Mouse (Mus musculus) heart, embryonic 15.5 days (tissue): Measurements from ENCODE around the gene Samm50. TPM values are rescaled to one million over a fixed set of nuclear protein-coding genes. Genes with fewer than 3 reads are reported as not detected.

Source experiments
- ATAC-seq: fragments of 200-750 bp; cut with Nextera tagmentation; replicated peaks from 2 replicates; pipeline ENCODE4 v1.8.0; 2017; ENCODE audit warnings: low read depth, moderate TSS enrichment; ENCODE audit not compliant: insufficient number of reproducible peaks, insufficient read depth, low FRiP score
- H3K27ac ChIP-seq: fragments of 300-500 bp; sonication (generic); 2 replicates; pipeline ENCODE4 v1.5.1; 2015; ENCODE audit warnings: mild to moderate bottlenecking, inconsistent platforms
- H3K27me3 ChIP-seq: fragments of 300-500 bp; sonication (generic); 2 replicates; pipeline ENCODE4 v1.6.1; 2015; ENCODE audit warnings: inconsistent platforms
- H3K36me3 ChIP-seq: fragments of 300-500 bp; sonication (generic); 2 replicates; pipeline ENCODE4 v1.6.1; 2015; ENCODE audit warnings: mild to moderate bottlenecking, inconsistent platforms
- H3K4me1 ChIP-seq: fragments of 300-500 bp; sonication (generic); replicated peaks from 2 replicates; pipeline ENCODE4 v1.6.1; 2015; ENCODE audit warnings: inconsistent platforms
- H3K4me2 ChIP-seq: fragments of 300-500 bp; sonication (generic); 2 replicates; pipeline ENCODE4 v1.6.1; 2015; ENCODE audit warnings: inconsistent platforms, mild to moderate bottlenecking, moderate library complexity
- H3K4me3 ChIP-seq: fragments of 300-500 bp; sonication (generic); 2 replicates; pipeline ENCODE4 v1.5.1; 2015; ENCODE audit warnings: mild to moderate bottlenecking, inconsistent platforms
- H3K9ac ChIP-seq: fragments of 300-500 bp; sonication (generic); 2 replicates; pipeline ENCODE4 v1.6.1; 2015; ENCODE audit warnings: mild to moderate bottlenecking, inconsistent platforms
- H3K9me3 ChIP-seq: fragments of 300-500 bp; sonication (generic); replicated peaks from 2 replicates; pipeline ENCODE4 v1.6.1; 2016; ENCODE audit warnings: inconsistent platforms
- WGBS: fragments of 180-500 bp; shearing (Covaris S2); methylation state at CpG from one replicate; pipeline ENCODE4 v1.1.7; 2015; ENCODE audit warnings: mixed read lengths; 5-methylcytosine and 5-hydroxymethylcytosine counted together
- microRNA-seq: library from miRNA; unstranded; fragments of <30 nt; microRNA quantifications from one replicate; pipeline ENCODE4, GENCODE M21; 2016
- polyA plus RNA-seq: library from polyadenylated mRNA; unstranded; fragments of >200 nt; fragmentation: Nextera tagmentation; extraction: Ambion mirVana; gene quantifications from 2 replicates; pipeline ENCODE4 v1.2.1, GENCODE M21; 2015

Gene Samm50
- polyA plus RNA-seq, 1 experiment from 2014 or later = 124 TPM

DNA sequence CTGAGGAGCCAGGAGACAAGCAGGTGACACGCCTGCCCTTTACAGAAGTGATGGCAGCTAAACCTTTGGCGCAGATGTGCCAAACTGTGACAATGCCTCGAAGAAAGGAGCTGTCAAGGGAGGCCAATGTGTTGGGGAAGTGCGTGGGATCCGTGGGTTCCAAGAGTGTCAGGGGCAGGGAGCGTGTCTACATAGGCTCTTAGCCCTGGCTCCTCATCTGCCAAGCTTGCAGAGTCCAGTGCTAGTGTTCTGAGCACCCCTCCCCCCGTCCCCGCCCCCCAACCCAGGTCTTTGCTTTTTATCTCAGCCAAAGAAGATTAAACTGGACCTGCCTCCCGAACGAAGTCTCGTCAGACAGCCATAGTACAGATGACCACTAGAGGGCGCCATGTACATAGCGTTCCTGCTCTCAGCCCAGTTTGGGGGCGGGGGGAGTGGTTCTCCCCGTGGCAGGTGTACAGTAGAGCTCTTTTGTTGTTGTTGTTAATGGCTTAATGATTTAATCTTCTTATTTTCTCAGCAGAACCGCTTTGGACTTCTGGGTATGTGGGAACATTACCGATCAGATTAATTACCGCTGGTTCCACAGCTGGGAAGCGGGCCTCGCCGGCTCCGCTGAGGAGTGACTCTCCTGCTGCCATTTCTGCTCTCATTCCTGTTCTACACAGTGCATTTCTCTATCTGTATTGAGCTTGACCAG lies 68.2 kb downstream of the Samm50 start:
- WGBS = 34% methylated on average over 22 of the region's 22 CpGs
- no peak overlapping the region for H3K27ac ChIP-seq
- no peak; the same call in 1 of the 2 replicates for ATAC-seq
- H3K9me3 ChIP-seq = no peaks in the 10 kb centered on the region
- no peak overlapping the region for H3K4me3 ChIP-seq
- no peaks in the 10 kb centered on the region for H3K36me3 ChIP-seq
- no peak overlapping the region for H3K9ac ChIP-seq
- no peaks in the 10 kb centered on the region for H3K27me3 ChIP-seq
- peaks cover 52% of the 10 kb centered on the region for H3K4me1 ChIP-seq
- H3K4me2 ChIP-seq = no peak overlapping the region

DNA sequence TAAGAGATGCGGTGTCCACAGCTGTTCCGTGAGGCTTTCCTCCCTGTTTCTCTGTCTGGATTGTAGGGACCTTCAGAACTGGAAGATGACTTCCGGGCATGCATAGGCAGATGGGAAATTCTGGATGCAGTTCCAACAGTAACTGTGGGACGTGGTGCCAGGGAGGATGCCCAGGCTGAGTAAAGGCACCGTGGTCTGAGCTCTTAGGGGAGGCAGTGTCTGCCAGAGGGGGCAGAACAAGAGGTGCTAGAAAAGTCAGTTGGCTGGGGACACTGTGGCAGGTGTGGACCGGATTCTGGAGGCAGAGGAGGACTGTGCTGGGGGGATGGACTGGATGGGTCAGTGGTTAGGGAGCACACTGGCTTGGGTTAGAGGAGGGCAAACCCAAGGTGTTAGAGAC lies 70.6 kb downstream of the Samm50 start:
- no peak overlapping the region for H3K27ac ChIP-seq
- no peak for ATAC-seq
- peaks cover 45% of the 10 kb centered on the region for H3K4me1 ChIP-seq
- WGBS = 88% methylated on average over 6 of the region's 6 CpGs
- H3K27me3 ChIP-seq = no peaks in the 10 kb centered on the region
- H3K4me2 ChIP-seq = no peak overlapping the region
- H3K4me3 ChIP-seq = no peak overlapping the region
- no peaks in the 10 kb centered on the region for H3K36me3 ChIP-seq
- no peak overlapping the region for H3K9ac ChIP-seq
- no peaks in the 10 kb centered on the region for H3K9me3 ChIP-seq

DNA sequence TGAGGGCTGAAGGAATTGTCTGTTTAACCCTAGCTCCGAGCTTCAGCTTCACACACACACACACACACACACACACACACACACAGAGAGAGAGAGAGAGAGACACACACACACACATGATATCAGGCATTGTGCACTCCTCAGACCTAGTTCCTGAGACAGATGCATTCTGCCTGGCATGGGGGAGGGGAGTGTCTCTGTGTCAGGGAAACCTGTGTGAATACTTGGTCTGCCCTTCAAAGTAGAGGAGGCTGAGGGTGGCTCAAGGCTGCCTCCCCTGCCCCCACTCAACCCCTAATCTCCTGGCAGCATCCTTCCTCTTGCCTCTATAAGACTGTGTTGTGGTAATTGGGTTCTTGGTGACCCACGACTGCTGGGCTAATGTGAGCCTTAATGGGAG lies 71.5 kb downstream of the Samm50 start:
- no peaks in the 10 kb centered on the region for H3K9me3 ChIP-seq
- H3K9ac ChIP-seq = no peak overlapping the region
- no peak overlapping the region for H3K4me3 ChIP-seq
- 18% methylated on average over 2 of the region's 2 CpGs for WGBS
- no peak overlapping the region for H3K4me2 ChIP-seq
- no peak overlapping the region for H3K27ac ChIP-seq
- H3K36me3 ChIP-seq = no peaks in the 10 kb centered on the region
- H3K27me3 ChIP-seq = no peaks in the 10 kb centered on the region
- H3K4me1 ChIP-seq = peaks cover 36% of the 10 kb centered on the region
- ATAC-seq = no peak

DNA sequence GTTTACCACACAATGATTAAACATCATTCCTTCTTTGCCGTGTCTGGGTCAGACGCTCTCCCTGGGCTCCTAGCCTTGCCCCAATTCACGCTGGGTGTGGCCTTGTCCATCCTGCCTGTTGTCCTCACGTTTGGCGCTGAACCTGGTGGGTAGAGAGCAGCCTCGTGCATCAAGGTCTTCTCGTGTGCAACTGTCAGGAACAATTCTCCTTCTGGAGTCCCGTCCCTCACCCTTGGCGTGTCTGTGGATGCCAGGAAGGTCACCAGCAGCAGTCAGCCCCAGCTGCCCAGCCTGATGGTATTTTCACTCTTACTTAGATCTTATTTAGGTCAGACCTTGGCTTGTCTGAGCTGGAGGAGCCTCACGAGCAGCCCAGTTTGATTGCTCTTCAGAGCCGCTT lies 73.1 kb downstream of the Samm50 start:
- no peak overlapping the region for H3K4me2 ChIP-seq
- H3K9ac ChIP-seq = no peak overlapping the region
- no peaks in the 10 kb centered on the region for H3K27me3 ChIP-seq
- peaks cover 39% of the 10 kb centered on the region for H3K4me1 ChIP-seq
- no peak for ATAC-seq
- no peak overlapping the region for H3K27ac ChIP-seq
- WGBS = 72% methylated on average over 11 of the region's 11 CpGs
- H3K4me3 ChIP-seq = no peak overlapping the region
- no peaks in the 10 kb centered on the region for H3K9me3 ChIP-seq
- no peaks in the 10 kb centered on the region for H3K36me3 ChIP-seq

DNA sequence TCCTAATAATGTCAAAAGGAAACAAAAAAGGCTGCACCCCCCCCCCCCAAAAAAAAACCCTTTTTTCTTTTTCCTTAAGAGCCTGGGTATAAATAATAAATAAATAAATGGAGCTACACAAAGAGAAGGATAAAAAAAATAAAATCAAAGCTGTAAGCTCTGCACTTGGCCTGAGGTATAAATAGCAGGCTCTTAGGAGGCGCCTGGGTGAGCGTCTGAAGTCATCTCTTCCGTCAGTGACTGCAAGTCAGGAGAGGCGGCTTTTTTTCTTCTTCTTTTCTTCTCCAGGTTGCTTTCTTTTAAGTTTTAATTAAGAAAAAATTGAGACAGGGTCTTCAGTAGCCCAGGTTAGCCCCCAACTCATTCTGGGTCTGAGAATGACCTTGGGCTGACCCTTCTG lies 74.2 kb downstream of the Samm50 start:
- Histone ChIP-seq H3K27ac (peak overlapping the region; percentile 79), H3K4me1 (peaks cover 42% of the 10 kb centered on the region), H3K9ac (no peak overlapping the region), H3K9me3 (no peaks in the 10 kb centered on the region), H3K27me3 (no peaks in the 10 kb centered on the region), H3K36me3 (no peaks in the 10 kb centered on the region), H3K4me3 (no peak overlapping the region), H3K4me2 (no peak overlapping the region; the same call in 1 of the 2 replicates)
- ATAC-seq = no peak
- 41% methylated on average over 4 of the region's 4 CpGs for WGBS

Small RNA genes within 50 kb of the gene (microRNA-seq; reads per million reads assigned to microRNA genes)
- gene Mir6392 = not detected

Other genes with a start within 250 kb of the Samm50 start
- 0.24 and 0.51 TPM in 2 replicates for gene Efcab6, start 126.9 kb upstream of the Samm50 start, polyA plus RNA-seq
- 0.52 and 1.3 TPM in 2 replicates for gene Sult4a1, start 86.5 kb upstream of the Samm50 start, polyA plus RNA-seq
- not detected in 2 replicates for gene Pnpla5, start 69.1 kb upstream of the Samm50 start, polyA plus RNA-seq
- 0.55 and 0.68 TPM in 2 replicates for gene Pnpla3, start 24.4 kb upstream of the Samm50 start, polyA plus RNA-seq
- gene Parvb, start 39.8 kb downstream of the Samm50 start, polyA plus RNA-seq = 12.2 and 13.5 TPM in 2 replicates
- 1.7 and 13.4 TPM in 2 replicates for gene Parvg, start 131.8 kb downstream of the Samm50 start, polyA plus RNA-seq